Mouse (Mus musculus) heart, adult 18-20 months (tissue): ENCODE measurements at regions not wholly inside any gene's neighbourhood (a gene's known extent, or its start where the extent isn't known, plus 50 kb on each side); places are given as distances from the start of the nearest gene placed in this dataset.
A peak's percentile ranks its signal among the peaks of the same experiment; 100 is the strongest.

Experiments used
- DNase-seq, 2 experiments: peaks; one replicate each; pipeline ENCODE4 v3.0.0; 2021 to 2022; ENCODE audit warnings: mixed read lengths in 1 of 2

- no peak for DNase-seq
These were observed 114.7 kb downstream of the Uri1 start for GRCm38 (mm10) chr7:37908618-37909130.

GRCm38 (mm10) chr7:37893885-37894284 lies 120.4 kb upstream of the Zfp536 start:
- peak; percentile 3 to 5 for DNase-seq

DNA sequence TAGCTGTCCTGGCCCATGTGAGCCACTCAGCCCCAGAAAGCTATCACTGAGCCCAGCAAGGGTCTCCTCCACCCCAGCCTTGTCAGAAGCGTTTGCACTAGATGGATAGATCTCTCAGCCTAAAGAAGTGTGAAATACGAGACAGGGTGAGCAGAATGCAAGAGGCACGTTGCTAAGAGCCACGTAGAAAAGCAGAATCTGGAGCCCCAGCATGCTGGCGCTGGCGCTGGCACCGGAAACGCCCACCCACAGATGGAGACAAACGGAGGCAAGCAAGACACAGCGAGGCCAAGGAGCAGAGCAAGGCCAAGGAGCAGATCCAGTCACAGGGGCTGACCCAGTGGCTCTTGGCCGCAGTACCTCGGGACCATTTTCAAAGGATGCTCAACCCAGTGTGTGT lies 100.9 kb upstream of the Zfp536 start:
- no peak for DNase-seq

- no peak for DNase-seq
These were observed 97.5 kb upstream of the Zfp536 start for GRCm38 (mm10) chr7:37870956-37871355.

DNA sequence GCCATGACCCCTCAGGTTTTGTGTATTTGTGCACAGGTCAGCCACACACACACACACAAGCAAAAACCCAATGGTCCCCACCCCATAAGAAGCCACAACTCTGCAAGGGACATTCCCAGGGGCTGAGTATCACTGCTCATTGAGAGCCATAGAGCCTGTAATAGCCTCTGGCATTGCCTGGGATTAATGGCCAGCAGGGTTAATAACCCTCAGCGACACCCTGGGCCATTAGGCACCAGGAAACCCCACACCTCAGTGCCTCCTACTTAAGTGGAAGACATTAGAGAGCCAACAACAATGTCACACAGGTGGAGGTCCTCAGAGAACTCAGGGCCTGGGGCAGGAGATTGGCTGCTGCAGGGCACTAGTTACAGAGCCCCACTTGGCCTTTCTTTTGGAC lies 93.0 kb upstream of the Zfp536 start:
- no peak for DNase-seq

DNA sequence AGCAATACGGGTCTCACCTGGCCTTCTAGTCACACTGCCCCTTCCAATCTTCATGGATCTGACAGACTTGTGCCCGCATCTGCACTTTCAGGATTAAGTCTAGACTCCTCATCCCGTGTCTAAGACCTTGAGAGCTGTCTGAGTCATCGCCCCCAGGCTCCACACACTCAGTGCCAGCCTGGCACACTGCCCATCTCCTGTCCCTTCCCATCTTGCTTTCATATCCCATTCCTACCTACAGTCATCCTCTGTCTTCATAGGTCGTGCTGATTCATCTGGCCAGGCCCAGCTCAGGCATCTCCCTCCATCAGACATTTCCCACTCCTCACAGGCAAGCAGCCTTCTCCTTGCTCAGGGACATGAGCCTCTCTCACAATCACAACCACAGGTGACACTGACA lies 78.0 kb upstream of the Zfp536 start:
- DNase-seq = no peak

DNA sequence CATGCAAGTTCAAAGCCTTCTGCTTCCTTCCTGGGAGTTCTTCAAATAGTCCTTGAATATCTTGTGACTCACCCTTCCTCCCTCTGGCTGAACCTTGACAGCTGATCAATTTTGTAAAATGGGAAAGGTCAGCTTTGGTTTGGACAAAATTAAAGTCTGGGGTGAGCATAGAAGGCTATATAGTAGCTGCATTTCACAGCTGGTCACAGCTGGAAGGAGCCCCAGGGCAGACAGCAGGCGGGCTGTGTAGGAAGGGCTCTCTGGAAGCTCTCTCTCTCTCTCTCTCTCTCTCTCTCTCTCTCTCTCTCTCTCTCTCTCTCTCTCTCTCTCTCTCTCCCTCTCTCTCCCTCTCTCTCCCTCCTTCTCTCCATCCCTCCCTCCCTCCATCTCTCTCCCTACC lies 71.8 kb upstream of the Zfp536 start:
- DNase-seq = no peak

DNA sequence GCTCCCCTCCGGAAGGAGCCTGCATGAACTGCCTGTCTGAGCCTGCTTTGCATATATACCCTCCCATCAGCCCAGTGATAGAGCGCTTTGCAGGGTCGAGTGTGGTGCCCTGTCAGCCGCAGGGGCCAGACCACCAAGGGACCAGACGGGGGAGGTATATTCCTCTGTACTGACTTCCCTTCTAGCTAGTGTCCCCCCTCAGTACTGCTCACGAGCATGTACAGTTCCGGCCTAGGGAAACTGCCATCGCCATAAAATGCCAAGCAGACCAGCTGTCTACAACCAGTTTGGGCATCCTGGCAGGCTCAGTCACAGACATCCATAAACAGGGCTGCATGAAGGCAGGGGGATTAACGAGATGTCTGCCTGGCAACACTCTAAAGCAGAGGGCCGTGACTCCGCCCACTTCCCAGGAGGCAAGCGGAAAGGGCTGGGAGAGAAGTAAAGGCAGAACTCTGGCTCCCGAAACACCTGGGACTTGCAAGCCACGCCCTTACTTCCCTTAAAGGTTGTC lies 68.6 kb upstream of the Zfp536 start:
- DNase-seq = no peak

GRCm38 (mm10) chr7:37841549-37841948 lies 68.1 kb upstream of the Zfp536 start:
- DNase-seq = no peak

DNA sequence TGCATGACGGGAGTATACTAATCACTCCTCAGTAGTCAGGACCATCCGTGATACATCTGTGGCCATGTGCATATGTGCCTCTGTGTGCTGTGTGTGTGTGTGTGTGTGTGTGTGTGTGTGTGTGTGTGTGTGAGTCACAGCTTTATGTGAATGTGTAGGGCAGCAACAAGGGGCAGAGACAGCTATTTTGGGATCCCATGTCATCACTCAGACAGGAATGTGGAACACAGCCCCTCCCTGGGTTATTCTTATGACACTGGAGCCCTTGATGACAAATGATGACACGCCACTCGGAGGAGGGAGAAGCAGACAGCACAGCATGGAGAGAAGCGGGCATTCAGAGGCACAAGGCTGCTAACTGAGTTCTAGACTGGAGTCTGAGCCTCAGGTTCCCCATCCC lies 64.4 kb upstream of the Zfp536 start:
- DNase-seq = peak; percentile 30 to 36

- DNase-seq = peak in 1 of 2 experiments; percentile 60
These were observed 63.9 kb upstream of the Zfp536 start for GRCm38 (mm10) chr7:37837372-37837771.

GRCm38 (mm10) chr7:37833420-37833819 lies 60.0 kb upstream of the Zfp536 start:
- no peak for DNase-seq

DNA sequence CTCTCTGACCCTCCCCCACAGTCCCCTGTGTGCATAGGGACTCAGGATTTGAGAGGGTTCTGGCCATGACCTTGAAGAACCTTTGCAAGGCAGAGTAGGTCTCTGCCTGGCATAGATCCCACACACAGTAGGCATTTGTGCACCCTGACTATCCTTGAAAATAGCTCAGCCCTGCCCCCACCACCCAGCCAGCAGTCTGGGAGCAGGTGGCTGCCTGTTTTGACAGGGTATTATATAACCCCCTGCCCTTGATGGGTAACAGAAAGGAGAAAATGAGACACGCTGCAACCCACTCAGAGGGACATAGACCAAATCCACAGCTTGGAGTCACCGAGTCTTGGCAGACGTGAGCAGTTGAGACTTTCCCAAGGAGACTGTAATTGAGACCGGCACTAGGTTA lies 58.9 kb upstream of the Zfp536 start:
- no peak for DNase-seq

DNA sequence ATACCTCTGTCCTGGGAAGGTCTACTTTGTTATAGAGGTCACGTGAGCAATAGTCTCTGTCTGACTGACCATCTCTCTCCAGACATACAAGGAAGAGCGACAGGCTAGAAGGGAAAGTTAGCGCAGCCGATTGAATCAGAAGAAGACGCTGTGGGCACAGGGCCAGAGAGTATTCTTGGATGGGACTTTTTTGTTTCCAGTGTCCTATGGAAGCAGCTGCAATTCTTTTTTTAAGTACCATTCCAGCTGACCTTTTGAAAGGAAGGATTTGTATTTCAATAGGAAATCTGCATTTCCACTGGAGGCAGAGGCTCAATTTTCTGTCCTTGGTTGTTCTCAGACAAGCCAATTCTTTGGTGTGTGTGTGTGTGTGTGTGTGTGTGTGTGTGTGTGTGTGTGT lies 52.3 kb upstream of the Zfp536 start:
- no peak for DNase-seq
